Comparison of ENCODE assay signal across 8 mouse cellular contexts in genomic region chr7:131554341-131555180, GRCm38 (mm10). TPM values are rescaled to one million over a fixed set of nuclear protein-coding genes. Genes with fewer than 3 reads are reported as not detected.
DNase-seq lines count a peak whose midpoint lies in the region; ATAC-seq and TF ChIP-seq lines count a peak whose summit lies in the region.

No protein-coding gene starts in this region.

- peak overlapping the region; percentile 40 for H3K4me2 ChIP-seq in forebrain, embryonic 14.5 days (ENCODE audit: low read length)
- peak overlapping the region; percentile 56 for H3K4me2 ChIP-seq in limb, embryonic 15.5 days
- H3K4me2 ChIP-seq in stomach, embryonic 15.5 days, result peak overlapping the region; percentile 56

- under 1% methylated on average over 45 of the region's 45 CpGs for WGBS in forebrain, embryonic 14.5 days
- 1% methylated on average over 45 of the region's 45 CpGs for WGBS in limb, embryonic 15.5 days
- whole genome bisulfite sequencing in stomach, embryonic 15.5 days, result 1% methylated on average over 45 of the region's 45 CpGs

- H3K79me3 ChIP-seq in C2C12 (ENCODE audit: low read depth), result no peaks in the 10 kb centered on the region

- TF ChIP-seq CTCF in C2C12 (IDR thresholded peaks at IDR 0.05; ENCODE audit: control insufficient read depth, insufficient read depth, insufficient read length), result no peak

- peaks cover 40% of the 10 kb centered on the region for H3K27me3 ChIP-seq in C2C12 (ENCODE audit: control insufficient read depth, insufficient read depth, insufficient read length)
- peaks cover 94% of the 10 kb centered on the region for H3K27me3 ChIP-seq in forebrain, embryonic 14.5 days (replicated peaks; ENCODE audit: control insufficient read depth, insufficient read depth, low read length)
- peaks cover 98% of the 10 kb centered on the region for H3K27me3 ChIP-seq in limb, embryonic 15.5 days
- peaks cover 91% of the 10 kb centered on the region for H3K27me3 ChIP-seq in stomach, embryonic 15.5 days (replicated peaks)

- H3K9ac ChIP-seq in forebrain, embryonic 14.5 days (ENCODE audit: low read length), result no peak overlapping the region
- H3K9ac ChIP-seq in limb, embryonic 15.5 days, result no peak overlapping the region
- no peak overlapping the region for H3K9ac ChIP-seq in stomach, embryonic 15.5 days

- H3K36me3 ChIP-seq in C2C12 (ENCODE audit: control insufficient read depth, insufficient read depth), result no peaks in the 10 kb centered on the region
- H3K36me3 ChIP-seq in forebrain, embryonic 14.5 days (ENCODE audit: control insufficient read depth, insufficient read depth, low read length), result no peaks in the 10 kb centered on the region
- H3K36me3 ChIP-seq in limb, embryonic 15.5 days, result no peaks in the 10 kb centered on the region
- H3K36me3 ChIP-seq in stomach, embryonic 15.5 days, result no peaks in the 10 kb centered on the region

- ATAC-seq in forebrain, embryonic 14.5 days, result peak; percentile 19; the same call in 1 of the 2 replicates
- no peak for ATAC-seq in limb, embryonic 15.5 days (ENCODE audit: insufficient number of reproducible peaks, low FRiP score, low TSS enrichment, low read depth)
- ATAC-seq in stomach, embryonic 15.5 days (ENCODE audit: insufficient read depth, low FRiP score, low read depth), result peak; percentile 8; the same call in 1 of the 2 replicates

- H3K27ac ChIP-seq in forebrain, embryonic 14.5 days (ENCODE audit: low read depth, low read length), result no peak overlapping the region
- H3K27ac ChIP-seq in limb, embryonic 15.5 days, result no peak overlapping the region
- H3K27ac ChIP-seq in stomach, embryonic 15.5 days, result no peak overlapping the region

- DNase-seq in cerebellum, postnatal 14 days, result peak; percentile 28 to 32
- DNase-seq in cerebellum, adult 8-10 months, result no peak
- DNase-seq in forebrain, embryonic 14.5 days (ENCODE audit: low spot score), result no peak
- no peak for DNase-seq in urinary bladder, postnatal 14 days (ENCODE audit: low spot score)
- no peak for DNase-seq in natural killer cell, adult 2 months (ENCODE audit: low spot score in 2 of 2)

- H3ac ChIP-seq in C2C12 (ENCODE audit: control insufficient read depth, insufficient read length, low read depth), result peak overlapping the region; percentile 83

- H3K79me2 ChIP-seq in C2C12 (ENCODE audit: control insufficient read depth, insufficient read depth), result no peaks in the 10 kb centered on the region

- H3K4me3 ChIP-seq in C2C12 (ENCODE audit: insufficient read depth, poor library complexity, severe bottlenecking), result peak overlapping the region; percentile 34
- peak overlapping the region; percentile 14 for H3K4me3 ChIP-seq in forebrain, embryonic 14.5 days (ENCODE audit: low read depth, low read length)
- H3K4me3 ChIP-seq in limb, embryonic 15.5 days, result peak overlapping the region; percentile 34
- H3K4me3 ChIP-seq in stomach, embryonic 15.5 days (replicated peaks), result peak overlapping the region; percentile 31

- no peaks in the 10 kb centered on the region for H3K4me1 ChIP-seq in forebrain, embryonic 14.5 days (ENCODE audit: control insufficient read depth, insufficient read depth, low read length)
- peaks cover 34% of the 10 kb centered on the region for H3K4me1 ChIP-seq in limb, embryonic 15.5 days
- H3K4me1 ChIP-seq in stomach, embryonic 15.5 days, result peaks cover 20% of the 10 kb centered on the region

- H3K9me3 ChIP-seq in forebrain, embryonic 14.5 days (replicated peaks; ENCODE audit: control insufficient read depth, low read length), result no peaks in the 10 kb centered on the region
- no peaks in the 10 kb centered on the region for H3K9me3 ChIP-seq in limb, embryonic 15.5 days
- no peaks in the 10 kb centered on the region for H3K9me3 ChIP-seq in stomach, embryonic 15.5 days

TF ChIP-seq in C2C12, 6 proteins besides CTCF, POLR2A, EP300 and RAD21:
- TF ChIP-seq CEBPB (IDR thresholded peaks at IDR 0.05; ENCODE audit: low read depth), result no peak
- no peak for TF ChIP-seq MYOG (IDR thresholded peaks at IDR 0.05; ENCODE audit: control insufficient read depth, extremely low read depth, insufficient read length)
- no peak for TF ChIP-seq USF1 (IDR thresholded peaks at IDR 0.05; ENCODE audit: low read depth)
- no peak for TF ChIP-seq FOSL1 (IDR thresholded peaks at IDR 0.05; ENCODE audit: insufficient read depth, low read length, poor library complexity, severe bottlenecking)
- TF ChIP-seq MAX (IDR thresholded peaks at IDR 0.05), result no peak
- TF ChIP-seq MYOD1 (IDR thresholded peaks at IDR 0.05; ENCODE audit: control insufficient read depth, insufficient read length, low read depth), result no peak
TF ChIP-seq in C2C12: peak in this region for 0.

RNA-seq across cellular contexts. Expression of gene Bub3, which starts 5.5 kb away (rescaled TPM):
- polyA plus RNA-seq in C2C12 (2012; fragmentation: generic; extraction: Trizol), result 164 TPM
- polyA plus RNA-seq in forebrain, embryonic 14.5 days (2014; fragmentation: Nextera tagmentation; extraction: Ambion mirVana), result 215 and 237 TPM in 2 replicates
- polyA plus RNA-seq in limb, embryonic 15.5 days (2015; fragmentation: Nextera tagmentation; extraction: Ambion mirVana), result 176 and 179 TPM in 2 replicates
- polyA plus RNA-seq in stomach, embryonic 15.5 days (2015; fragmentation: Nextera tagmentation; extraction: Ambion mirVana), result 187 and 198 TPM in 2 replicates

RNA-seq across cellular contexts. Expression of gene Hmx2, which starts 6.0 kb away (rescaled TPM):
- 2.2 TPM for polyA plus RNA-seq in C2C12 (2012; fragmentation: generic; extraction: Trizol)
- 0.64 and 1.1 TPM in 2 replicates for polyA plus RNA-seq in forebrain, embryonic 14.5 days (2014; fragmentation: Nextera tagmentation; extraction: Ambion mirVana)
- polyA plus RNA-seq in limb, embryonic 15.5 days (2015; fragmentation: Nextera tagmentation; extraction: Ambion mirVana), result not detected in 2 replicates
- polyA plus RNA-seq in stomach, embryonic 15.5 days (2015; fragmentation: Nextera tagmentation; extraction: Ambion mirVana), result 1.0 and 1.4 TPM in 2 replicates

RNA-seq across cellular contexts. Expression of gene Hmx3, which starts 11.9 kb away (rescaled TPM):
- 0.06 TPM for polyA plus RNA-seq in C2C12 (2012; fragmentation: generic; extraction: Trizol)
- polyA plus RNA-seq in forebrain, embryonic 14.5 days (2014; fragmentation: Nextera tagmentation; extraction: Ambion mirVana), result 0.49 and 0.51 TPM in 2 replicates
- polyA plus RNA-seq in limb, embryonic 15.5 days (2015; fragmentation: Nextera tagmentation; extraction: Ambion mirVana), result not detected in 2 replicates
- polyA plus RNA-seq in stomach, embryonic 15.5 days (2015; fragmentation: Nextera tagmentation; extraction: Ambion mirVana), result 1.6 and 2.0 TPM in 2 replicates

Comparison
In these comparisons a context has a peak if more than half of its experiments do, and no peak if none do; other contexts are left out.
1. DNase-seq: peak in cerebellum, postnatal 14 days (2 of 2); none in cerebellum, adult 8-10 months (single experiment), forebrain, embryonic 14.5 days (single experiment), urinary bladder, postnatal 14 days (single experiment) and natural killer cell, adult 2 months (0 of 2).
2. Peak in every context shown above with its lines, with median percentiles within 50 percentile points of each other: H3K4me3 ChIP-seq and H3K4me2 ChIP-seq.